Mouse (Mus musculus) brain, embryonic 14.5 days (tissue): ENCODE measurements around the gene Hes3. TPM values are rescaled to one million over a fixed set of nuclear protein-coding genes. Genes with fewer than 3 reads are reported as not detected.
A peak's percentile ranks its signal among the peaks of the same experiment; 100 is the strongest.

Experiments
- DNase-seq: peaks from one replicate; pipeline ENCODE4 v3.0.0-alpha.2; 2011; ENCODE audit warnings: low read depth
- CTCF ChIP-seq: fragments of 200-500 bp; IDR thresholded peaks from 2 replicates; pipeline ENCODE4 v1.5.1; 2012; ENCODE audit warnings: inconsistent platforms, mild to moderate bottlenecking, moderate library complexity, borderline replicate concordance; ENCODE audit not compliant: insufficient read depth, insufficient read length; ENCODE audit errors: extremely low read depth
- POLR2A ChIP-seq: fragments of 200-500 bp; IDR thresholded peaks from 2 replicates; pipeline ENCODE4 v1.6.1; 2012; ENCODE audit warnings: mild to moderate bottlenecking, inconsistent platforms, borderline replicate concordance; ENCODE audit not compliant: poor library complexity, insufficient read depth, insufficient read length, severe bottlenecking; ENCODE audit errors: extremely low read depth
- polyA plus RNA-seq: library from polyadenylated mRNA; depleted of rRNA; stranded (reverse); fragments of >200 nt; gene quantifications from 2 replicates; pipeline ENCODE4 v1.2.3, GENCODE M21; 2012

Gene Hes3
- polyA plus RNA-seq, 1 experiment = 0.88 TPM

DNA sequence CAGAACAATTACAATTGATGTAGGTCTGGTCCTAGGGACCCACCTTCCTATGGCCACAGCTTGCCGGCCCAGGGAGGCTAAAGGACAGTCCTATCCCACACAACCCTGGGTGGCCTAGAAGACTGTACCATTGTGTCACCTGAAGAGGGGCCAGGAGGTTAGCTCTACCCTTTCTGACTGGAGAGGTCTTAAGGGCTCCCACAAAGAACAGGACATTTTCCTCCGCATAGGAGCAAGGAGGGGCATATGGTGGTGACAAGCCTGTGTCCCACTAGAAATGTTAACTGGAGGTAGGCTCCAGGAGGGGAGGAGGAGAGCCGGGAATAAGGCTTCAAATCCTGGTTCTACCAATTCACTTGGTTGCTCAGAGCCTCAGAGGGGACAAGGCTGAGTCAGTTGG, 18.3 kb downstream of the Hes3 start:
- no peak for DNase-seq
- no peak for TF ChIP-seq POLR2A
- no peak for TF ChIP-seq CTCF

DNA sequence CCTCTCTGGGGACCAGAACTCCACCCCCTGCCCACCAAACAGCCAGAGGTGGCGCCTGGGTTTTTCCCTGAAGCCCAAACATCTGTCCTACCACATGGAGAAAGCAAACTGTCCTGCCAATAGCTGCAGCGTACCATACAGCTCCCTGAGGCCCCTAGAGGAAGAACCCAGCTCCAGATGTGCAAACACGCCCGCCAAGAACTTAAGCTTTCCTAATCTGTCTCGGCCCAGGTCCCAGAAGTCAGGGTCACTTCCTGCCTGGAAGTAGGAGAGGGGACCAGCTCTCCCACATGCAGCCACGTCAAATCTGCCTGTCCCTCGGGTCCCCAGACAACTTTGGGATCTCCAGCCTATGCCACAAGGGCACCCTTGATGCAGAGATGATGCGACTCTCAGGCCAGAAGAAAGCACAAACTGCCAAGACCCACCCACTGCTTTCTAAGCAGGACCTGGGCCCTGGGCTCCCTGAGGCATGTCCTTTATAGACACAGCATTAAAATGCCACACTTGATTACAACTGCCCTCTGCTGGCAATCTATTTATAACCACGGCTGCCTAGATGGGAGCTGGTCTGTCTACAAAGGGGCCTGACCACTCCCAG, 18.9 kb downstream of the Hes3 start:
- peak; percentile 49 for DNase-seq
- TF ChIP-seq CTCF (peak; percentile 27; the same call in 1 of the 2 replicates), POLR2A (no peak)

DNA sequence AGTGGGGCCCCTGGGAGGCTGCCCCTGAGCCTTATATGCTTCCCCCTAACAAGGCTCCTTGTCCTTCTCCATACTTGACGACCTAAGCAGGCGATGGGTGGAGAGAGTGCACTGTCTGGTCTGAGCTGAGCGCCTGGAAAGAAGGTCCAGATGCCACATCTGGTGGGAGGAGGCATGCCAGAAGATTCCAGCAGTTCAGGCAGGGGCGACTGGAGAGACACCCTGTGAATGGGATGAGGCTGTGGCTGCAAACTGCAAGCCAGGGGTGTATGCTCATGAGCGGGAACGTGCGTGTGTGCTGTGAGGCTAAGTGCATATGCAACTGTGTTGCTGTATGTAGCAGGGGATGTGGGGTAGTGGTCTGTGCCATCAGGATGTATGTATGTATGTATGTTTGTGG, 19.5 kb downstream of the Hes3 start:
- TF ChIP-seq POLR2A = no peak
- TF ChIP-seq CTCF = no peak
- no peak for DNase-seq

DNA sequence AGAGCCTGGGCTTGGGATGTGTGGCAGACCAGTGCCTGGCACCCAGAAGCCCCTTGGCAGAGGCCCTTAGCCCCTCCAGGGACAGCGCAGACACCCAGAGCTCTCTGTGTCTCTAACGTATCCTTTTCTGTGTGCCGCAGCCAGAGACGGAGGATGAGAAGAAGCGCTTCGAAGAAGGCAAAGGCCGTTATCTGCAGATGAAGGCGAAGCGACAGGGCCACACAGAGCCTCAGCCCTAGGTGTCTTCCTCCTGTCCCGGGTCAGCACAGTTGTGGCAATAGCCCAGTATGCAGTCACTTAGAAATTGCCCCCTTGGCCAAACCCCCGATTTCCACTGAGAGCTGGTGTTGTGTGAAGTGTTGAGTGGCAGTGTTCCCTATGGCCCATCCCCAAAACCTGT, 20.1 kb downstream of the Hes3 start:
- TF ChIP-seq POLR2A (no peak), CTCF (no peak)
- no peak for DNase-seq

DNA sequence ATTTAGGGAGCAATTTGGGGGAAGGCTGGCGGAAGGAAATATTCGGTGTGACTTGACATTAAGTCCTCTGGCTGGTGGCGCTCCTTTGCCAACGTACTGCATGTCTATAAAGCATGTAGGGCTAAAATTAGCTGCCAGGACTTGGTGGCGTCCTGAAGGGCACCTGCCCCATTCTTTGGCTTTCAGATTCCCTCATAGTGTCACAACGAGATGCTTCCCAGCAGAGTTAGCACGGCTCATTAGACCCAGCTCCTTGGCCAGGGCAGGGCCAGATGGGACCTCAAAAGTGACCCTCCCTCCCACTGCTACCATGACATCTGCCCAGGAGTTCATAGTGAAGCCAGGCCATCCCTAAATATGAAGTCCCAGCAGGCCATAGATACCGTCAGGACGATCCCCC, 20.9 kb downstream of the Hes3 start:
- no peak for TF ChIP-seq POLR2A
- no peak for TF ChIP-seq CTCF
- no peak for DNase-seq

DNA sequence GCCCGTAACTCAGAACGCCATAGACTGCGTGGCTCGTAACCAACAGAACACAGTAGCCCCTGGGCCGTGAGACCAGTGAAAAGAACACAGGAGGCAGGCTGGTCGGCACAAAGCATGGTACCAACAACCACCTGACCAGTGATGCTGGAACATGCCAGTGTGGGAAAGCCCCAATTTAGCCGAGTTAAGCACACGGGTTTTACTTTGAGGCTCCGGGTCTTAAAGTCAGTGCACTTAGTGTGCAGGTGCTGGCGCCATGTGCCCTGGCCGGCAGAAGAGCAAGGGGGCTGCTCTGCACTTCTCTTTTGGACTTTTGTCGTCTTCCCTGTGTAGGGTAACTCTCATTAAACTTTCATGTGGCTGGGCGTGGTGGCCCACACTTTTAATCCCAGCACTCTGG, 21.5 kb downstream of the Hes3 start:
- no peak for DNase-seq
- TF ChIP-seq CTCF = no peak
- no peak for TF ChIP-seq POLR2A

DNA sequence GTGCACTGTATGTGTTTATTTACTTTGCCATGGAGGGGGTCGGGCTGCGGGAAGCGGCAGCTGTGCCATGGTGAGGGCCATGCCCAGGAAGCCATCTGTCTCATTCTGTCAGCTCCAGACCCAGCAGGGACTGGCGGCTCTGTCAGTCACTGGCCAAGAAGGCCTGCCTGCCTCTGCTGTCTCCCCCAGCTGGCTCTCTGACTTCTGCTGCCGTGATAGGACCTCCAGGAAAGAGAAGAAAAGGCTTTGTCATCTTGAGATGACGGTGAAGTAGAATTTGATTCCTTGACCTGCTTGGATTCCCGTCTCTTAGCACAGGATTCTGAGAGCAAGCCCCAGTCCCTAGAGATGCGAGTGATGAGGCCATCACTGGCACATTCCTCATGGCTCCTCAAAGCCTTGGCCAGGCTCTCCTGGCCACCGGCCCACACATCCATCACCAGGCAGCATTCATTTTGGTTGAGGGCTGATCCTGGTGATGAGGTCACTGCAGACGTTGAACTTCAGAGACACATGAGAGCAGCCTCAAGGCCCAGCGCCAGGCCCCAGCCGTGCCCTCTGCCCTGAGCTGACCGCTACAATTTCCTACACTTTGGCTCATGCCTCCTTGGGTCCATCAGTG, 23.6 kb downstream of the Hes3 start:
- TF ChIP-seq POLR2A (no peak), CTCF (no peak)
- DNase-seq = peak; percentile 77

DNA sequence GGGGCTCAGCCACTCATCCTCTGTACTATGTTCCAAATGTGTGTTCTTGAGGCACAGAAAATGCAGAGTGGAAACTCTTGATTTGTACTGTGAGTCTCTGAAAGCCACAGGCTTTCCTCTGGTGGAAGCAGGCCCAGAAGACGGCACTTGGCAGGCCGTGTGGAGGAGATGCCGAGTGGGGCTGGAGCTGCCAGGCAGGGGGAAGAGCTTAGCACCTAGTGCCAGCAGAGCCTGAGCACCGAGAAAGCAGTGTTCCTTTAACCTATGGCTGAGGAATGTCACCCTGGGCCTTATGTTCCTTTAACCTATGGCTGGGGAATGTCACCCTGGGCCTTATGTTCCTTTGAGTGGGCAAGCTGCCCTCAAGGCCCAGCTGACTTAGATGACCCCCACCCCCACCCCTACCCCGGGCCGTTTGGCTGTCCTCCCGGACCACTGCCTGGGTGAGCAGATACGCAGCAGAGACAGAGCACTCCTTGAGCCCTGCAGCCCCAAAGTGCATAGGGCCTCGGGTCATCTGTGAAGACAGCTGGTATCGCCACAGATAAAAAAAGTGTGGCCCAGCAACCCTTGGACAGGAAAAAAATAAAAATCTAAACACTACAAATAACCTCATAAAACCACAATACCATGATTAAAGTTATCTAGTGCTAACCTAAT, 25.1 kb downstream of the Hes3 start:
- DNase-seq = peak; percentile 71
- TF ChIP-seq CTCF = no peak

DNA sequence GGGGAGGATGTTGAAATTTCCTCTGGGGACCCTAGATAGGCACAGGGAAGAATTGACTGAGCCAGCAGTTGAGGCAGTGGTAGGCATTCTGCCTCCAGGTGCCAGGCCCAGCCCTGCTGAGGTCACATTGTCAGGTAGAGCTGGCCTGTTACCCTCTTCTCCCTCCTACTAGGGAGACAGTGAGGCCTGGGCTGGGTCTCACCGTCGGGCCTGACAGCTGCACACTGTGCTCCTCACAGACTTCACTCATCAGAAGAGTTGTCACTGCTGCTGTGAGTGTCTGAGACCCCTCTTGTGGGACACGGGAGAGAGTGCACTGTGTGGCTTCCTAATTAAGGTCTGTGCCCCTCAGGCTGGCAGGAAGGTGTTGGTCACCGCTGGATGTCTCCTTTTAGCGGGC, 25.7 kb downstream of the Hes3 start:
- TF ChIP-seq POLR2A (no peak), CTCF (no peak)
- DNase-seq = peak; percentile 7

DNA sequence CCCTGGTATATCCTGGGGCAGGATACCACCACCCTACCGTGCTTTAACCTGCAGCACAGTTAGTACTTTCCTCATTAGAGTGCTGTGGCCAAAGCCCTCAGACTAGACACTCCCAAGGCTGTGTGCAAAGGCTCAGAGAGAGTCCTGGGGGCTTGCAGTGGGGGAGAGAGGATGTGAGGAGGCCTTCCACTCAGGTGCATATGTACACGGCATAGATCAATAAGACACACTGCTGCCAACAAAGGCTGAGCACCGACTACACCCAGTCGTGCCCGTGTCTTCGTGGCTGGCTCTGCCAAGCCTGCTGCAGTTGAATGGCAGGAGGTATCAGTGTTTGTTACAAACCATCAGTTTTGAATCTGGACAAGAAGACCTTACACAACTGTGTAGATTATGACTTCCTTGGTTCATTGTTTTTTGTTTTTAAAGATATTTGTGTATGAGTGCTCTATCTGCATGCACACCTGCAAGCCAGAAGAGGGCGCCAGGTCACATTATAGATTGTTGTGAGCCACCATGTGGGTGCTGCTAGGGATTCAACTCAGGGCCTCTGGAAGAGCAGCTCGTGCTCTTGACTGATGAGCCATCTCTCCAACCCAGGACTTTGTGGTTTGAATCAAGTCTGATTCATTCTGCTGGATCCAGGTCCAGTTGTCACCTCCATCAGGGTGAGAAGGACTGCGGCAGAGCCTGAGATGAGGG, 26.4 kb downstream of the Hes3 start:
- no peak for DNase-seq
- TF ChIP-seq POLR2A = no peak
- TF ChIP-seq CTCF = peak; percentile 20; the same call in 1 of the 2 replicates

DNA sequence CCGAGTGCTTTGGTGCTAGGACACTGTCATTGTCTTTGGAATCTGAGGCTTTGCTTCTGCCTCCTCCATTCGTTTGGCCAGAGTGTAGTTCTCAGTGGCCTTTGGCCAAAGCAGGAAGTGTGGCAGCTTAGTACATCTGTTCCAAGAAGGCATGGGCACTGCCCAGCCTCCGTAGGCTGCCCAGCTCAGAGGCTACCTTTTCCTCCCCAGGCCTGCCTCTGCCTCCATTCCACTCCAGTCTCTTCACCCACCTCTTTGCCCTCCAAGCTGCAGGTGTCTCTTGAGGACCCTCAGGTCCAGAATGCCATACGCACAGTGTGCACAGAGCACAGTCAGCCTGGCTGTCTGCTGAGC, 27.3 kb downstream of the Hes3 start:
- no peak for DNase-seq
- TF ChIP-seq CTCF (no peak), POLR2A (no peak)

DNA sequence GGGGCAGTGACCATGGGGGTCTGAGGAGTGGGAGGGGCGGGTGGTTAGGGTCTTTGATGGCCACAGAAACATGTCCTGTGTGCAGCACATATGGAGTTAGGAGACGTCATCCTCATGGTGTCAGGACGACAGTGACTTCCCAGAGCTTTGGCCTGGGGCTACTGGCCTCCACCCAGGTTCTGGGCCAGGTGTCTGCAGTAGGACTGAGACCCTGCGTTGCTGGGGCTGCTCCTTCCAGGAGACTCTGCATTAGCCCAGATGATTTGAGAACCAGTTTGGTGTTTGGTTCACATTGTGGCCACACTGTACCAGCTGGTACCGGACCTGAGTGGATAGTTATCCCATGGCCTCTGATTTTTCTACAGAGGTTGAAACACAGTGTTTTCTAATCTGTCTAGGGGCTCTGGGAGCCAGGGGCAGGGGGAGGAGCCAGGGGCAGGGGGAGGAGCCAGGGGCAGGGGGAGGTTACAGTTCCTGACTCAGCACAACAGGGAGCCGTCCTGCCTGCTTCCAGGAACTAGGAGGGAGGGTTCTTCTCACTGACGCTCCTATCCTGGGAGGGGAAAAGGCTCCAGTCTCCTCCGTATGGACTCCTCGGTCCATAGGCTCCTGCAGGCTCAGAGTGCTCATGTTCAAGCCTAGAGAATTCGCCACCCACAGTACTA, 27.8 kb downstream of the Hes3 start:
- peak; percentile 15 for DNase-seq
- no peak for TF ChIP-seq CTCF
- TF ChIP-seq POLR2A = no peak
